Mouse (Mus musculus) heart, adult 9 months (tissue): ENCODE results near the gene Arrb1.
A peak's percentile ranks its signal among the peaks of the same experiment; 100 is the strongest.

Source experiments
- DNase-seq, 2 experiments: peaks; one replicate each; pipeline ENCODE4 v3.0.0; 2022; ENCODE audit warnings: low spot score in 2 of 2

Arrb1 gene

GRCm38 (mm10) chr7:99579491-99580190, 44.4 kb downstream of the Arrb1 start:
- DNase-seq, result peak in 1 of 2 experiments; percentile 35

- no peak for DNase-seq
These were observed 45.0 kb downstream of the Arrb1 start for GRCm38 (mm10) chr7:99580247-99580646.

- DNase-seq, result no peak
These were observed 47.0 kb downstream of the Arrb1 start for GRCm38 (mm10) chr7:99582306-99582705.

- no peak for DNase-seq
These were observed 47.6 kb downstream of the Arrb1 start for GRCm38 (mm10) chr7:99582867-99583266.

- DNase-seq, result no peak
These were observed 48.4 kb downstream of the Arrb1 start for GRCm38 (mm10) chr7:99583625-99584024.

- DNase-seq, result no peak
These were observed 50.7 kb downstream of the Arrb1 start for GRCm38 (mm10) chr7:99585976-99586375.

GRCm38 (mm10) chr7:99590064-99590463, 54.8 kb downstream of the Arrb1 start:
- peak in 1 of 2 experiments; percentile 54 for DNase-seq

- no peak for DNase-seq
These were observed 55.4 kb downstream of the Arrb1 start for GRCm38 (mm10) chr7:99590646-99591045.

GRCm38 (mm10) chr7:99592669-99593068, 57.4 kb downstream of the Arrb1 start:
- no peak for DNase-seq

- DNase-seq, result peak in 1 of 2 experiments; percentile 17
These were observed 58.9 kb downstream of the Arrb1 start for GRCm38 (mm10) chr7:99593868-99594803.

GRCm38 (mm10) chr7:99598722-99599121, 63.5 kb downstream of the Arrb1 start:
- no peak for DNase-seq

- DNase-seq, result no peak
These were observed 68.8 kb downstream of the Arrb1 start for GRCm38 (mm10) chr7:99603875-99604662.

- no peak for DNase-seq
These were observed 69.8 kb downstream of the Arrb1 start for GRCm38 (mm10) chr7:99605058-99605457.

- DNase-seq, result no peak
These were observed 71.0 kb downstream of the Arrb1 start for GRCm38 (mm10) chr7:99606303-99606702.

- no peak for DNase-seq
These were observed 71.5 kb downstream of the Arrb1 start for GRCm38 (mm10) chr7:99606766-99607165.

GRCm38 (mm10) chr7:99607632-99608031, 72.4 kb downstream of the Arrb1 start:
- DNase-seq, result no peak

- DNase-seq, result no peak
These were observed 83.0 kb downstream of the Arrb1 start for GRCm38 (mm10) chr7:99618264-99618663.

GRCm38 (mm10) chr7:99618860-99619259, 83.6 kb downstream of the Arrb1 start:
- no peak for DNase-seq

GRCm38 (mm10) chr7:99625722-99626375, 90.6 kb downstream of the Arrb1 start:
- peak; percentile 91 to 93 for DNase-seq

GRCm38 (mm10) chr7:99626376-99627270, 91.4 kb downstream of the Arrb1 start, which contains the start of gene Tpbgl:
TSS of gene Tpbgl (minus strand) at chr7:99627103.
- DNase-seq, result peak; percentile 67 to 78
